ENCODE assay signal across 10 mouse cellular contexts in the genomic region with DNA sequence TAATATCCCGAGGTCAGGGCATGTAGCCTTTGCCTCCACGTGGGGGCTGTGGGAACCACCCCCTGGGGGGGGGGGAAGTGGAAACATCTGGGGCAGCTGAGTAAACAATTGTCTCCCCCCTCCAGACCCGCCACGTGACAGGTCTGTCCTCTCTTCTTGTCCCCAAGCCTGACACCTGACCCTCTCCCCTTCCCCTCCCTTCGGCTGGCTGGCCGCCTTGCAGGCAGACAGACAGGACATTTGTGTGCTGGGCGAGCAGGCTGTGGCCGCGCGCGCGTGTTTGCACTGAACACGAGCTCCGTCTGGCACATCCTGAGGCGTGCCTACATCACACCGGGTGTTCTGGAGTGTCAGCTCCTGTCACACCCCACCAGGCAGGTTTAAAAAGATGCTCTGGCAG. TPM values are rescaled to one million over a fixed set of nuclear protein-coding genes. Genes with fewer than 3 reads are reported as not detected.
DNase-seq lines count a peak whose midpoint lies in the region; ATAC-seq lines count a peak whose summit lies in the region.
"Had no signal": no experiment of that assay in that cellular context is flagged by ENCODE, and none has a peak within 500 bp of the region (broad histone marks: within the 10 kb centered on the region; RNA-seq: fewer than 3 reads in every experiment).

No protein-coding gene starts in this region.

- H3K27me3 ChIP-seq in forebrain, embryonic 11.5 days (ENCODE audit: control insufficient read depth, insufficient read depth, low read length) = peaks cover 25% of the 10 kb centered on the region
- peaks cover 77% of the 10 kb centered on the region for H3K27me3 ChIP-seq in midbrain, embryonic 12.5 days

- 3% methylated on average over 16 of the region's 16 CpGs for WGBS in forebrain, embryonic 11.5 days
- 4% methylated on average over 16 of the region's 16 CpGs for WGBS in midbrain, embryonic 12.5 days

- H3K27ac ChIP-seq in forebrain, embryonic 11.5 days (ENCODE audit: low read depth, low read length) = no peak overlapping the region
- H3K27ac ChIP-seq in midbrain, embryonic 12.5 days (replicated peaks) = no peak overlapping the region

- peaks cover 20% of the 10 kb centered on the region for H3K4me1 ChIP-seq in forebrain, embryonic 11.5 days (replicated peaks; ENCODE audit: control insufficient read depth, insufficient read depth, low read length)
- peaks cover 42% of the 10 kb centered on the region for H3K4me1 ChIP-seq in midbrain, embryonic 12.5 days

- peak overlapping the region; percentile 43 for H3K9ac ChIP-seq in forebrain, embryonic 11.5 days (ENCODE audit: low read length)
- H3K9ac ChIP-seq in midbrain, embryonic 12.5 days (replicated peaks) = peak overlapping the region; percentile 46

- peak overlapping the region; percentile 25 for H3K4me3 ChIP-seq in forebrain, embryonic 11.5 days (ENCODE audit: low read depth, low read length)
- peak overlapping the region; percentile 35 for H3K4me3 ChIP-seq in midbrain, embryonic 12.5 days
- H3K4me3 ChIP-seq: myocyte had no signal

- peak overlapping the region; percentile 53 for H3K4me2 ChIP-seq in forebrain, embryonic 11.5 days (ENCODE audit: low read depth, low read length, severe bottlenecking)
- H3K4me2 ChIP-seq in midbrain, embryonic 12.5 days (replicated peaks) = peak overlapping the region; percentile 59

- DNase-seq in layer of hippocampus, adult 11-12 months (ENCODE audit: low spot score) = peak; percentile 51
- DNase-seq in layer of hippocampus, adult 9-10 months (ENCODE audit: low spot score) = no peak
- DNase-seq in brain, adult 2 months (ENCODE audit: low read depth, low spot score) = peak; percentile 73
- peak; percentile 67 for DNase-seq in forebrain, embryonic 11.5 days (ENCODE audit: low spot score)
- DNase-seq in ovary, adult 18-20 months (ENCODE audit: low spot score) = no peak

- no peaks in the 10 kb centered on the region for H3K9me3 ChIP-seq in forebrain, embryonic 11.5 days (ENCODE audit: control insufficient read depth, low read length)
- H3K9me3 ChIP-seq in midbrain, embryonic 12.5 days = no peaks in the 10 kb centered on the region

- H3K36me3 ChIP-seq in forebrain, embryonic 11.5 days (ENCODE audit: control insufficient read depth, insufficient read depth, low read length) = no peaks in the 10 kb centered on the region
- no peaks in the 10 kb centered on the region for H3K36me3 ChIP-seq in midbrain, embryonic 12.5 days

- no peak; the same call in 1 of the 2 replicates for ATAC-seq in forebrain, embryonic 11.5 days (replicated peaks; ENCODE audit: low FRiP score)
- ATAC-seq in midbrain, embryonic 12.5 days (ENCODE audit: low FRiP score, low read depth) = no peak
- no peak for ATAC-seq in megakaryocyte-erythroid progenitor cell, adult 5-6 weeks (replicated peaks; ENCODE audit: low FRiP score, low TSS enrichment, poor library complexity, severe bottlenecking)
- no peak for ATAC-seq in CD4-positive, CD25-positive, alpha-beta regulatory T cell, adult 4 months

RNA-seq across cellular contexts. Expression of a gene that starts 5.2 kb away (rescaled TPM):
- polyA plus RNA-seq in forebrain, embryonic 11.5 days (2014; fragmentation: Nextera tagmentation; extraction: Ambion mirVana) = 6.4 and 6.6 TPM in 2 replicates
- polyA plus RNA-seq in midbrain, embryonic 12.5 days (2016; fragmentation: Nextera tagmentation; extraction: Ambion mirVana) = 17.1 and 18.4 TPM in 2 replicates
- 8.7 TPM in 1 of 2 replicates, not detected in the other for total RNA-seq in megakaryocyte-erythroid progenitor cell, adult 5-6 weeks (2014; fragmentation: Nextera tagmentation)
- 0.56 TPM in 1 of 2 replicates, not detected in the other for total RNA-seq in megakaryocyte-erythroid progenitor cell, adult 5-6 weeks (2017)
- 10 to 100 TPM; 33.4 to 47.7 TPM for polyA plus RNA-seq in CD4-positive, CD25-positive, alpha-beta regulatory T cell, adult 4 months (2017; shearing (Covaris generic))
- polyA plus RNA-seq: myocyte had no signal

RNA-seq across cellular contexts. Expression of a gene that starts 43.1 kb away (rescaled TPM):
- 0.15 TPM in 1 of 2 replicates, not detected in the other for polyA plus RNA-seq in forebrain, embryonic 11.5 days (2014; fragmentation: Nextera tagmentation; extraction: Ambion mirVana)
- 0.21 and 0.34 TPM in 2 replicates for polyA plus RNA-seq in midbrain, embryonic 12.5 days (2016; fragmentation: Nextera tagmentation; extraction: Ambion mirVana)
- total RNA-seq in megakaryocyte-erythroid progenitor cell, adult 5-6 weeks (2014; fragmentation: Nextera tagmentation) = 1.7 and 2.0 TPM in 2 replicates
- total RNA-seq in megakaryocyte-erythroid progenitor cell, adult 5-6 weeks (2017) = 0.72 and 1.3 TPM in 2 replicates
- 1 to 10 TPM; 1.6 to 3.6 TPM for polyA plus RNA-seq in CD4-positive, CD25-positive, alpha-beta regulatory T cell, adult 4 months (2017; shearing (Covaris generic))
- polyA plus RNA-seq: myocyte had no signal

RNA-seq across cellular contexts. Expression of a gene that starts 57.9 kb away (rescaled TPM):
- not detected in 2 replicates for polyA plus RNA-seq in forebrain, embryonic 11.5 days (2014; fragmentation: Nextera tagmentation; extraction: Ambion mirVana)
- not detected in 2 replicates for polyA plus RNA-seq in midbrain, embryonic 12.5 days (2016; fragmentation: Nextera tagmentation; extraction: Ambion mirVana)
- not detected in 2 replicates for total RNA-seq in megakaryocyte-erythroid progenitor cell, adult 5-6 weeks (2014; fragmentation: Nextera tagmentation)
- total RNA-seq in megakaryocyte-erythroid progenitor cell, adult 5-6 weeks (2017) = not detected in 2 replicates
- polyA plus RNA-seq in CD4-positive, CD25-positive, alpha-beta regulatory T cell, adult 4 months (2017; shearing (Covaris generic)) = 10 to 100 TPM in 1 of 2 experiments, 1 to 10 TPM in 1; 7.2 to 15.4 TPM
- polyA plus RNA-seq: heart, postnatal 0 days had no signal

Comparison
In these comparisons a context has a peak if more than half of its experiments do, and no peak if none do; other contexts are left out.
1. DNase-seq: peak in layer of hippocampus, adult 11-12 months (single experiment), brain, adult 2 months (single experiment) and forebrain, embryonic 11.5 days (single experiment); none in layer of hippocampus, adult 9-10 months (single experiment) and ovary, adult 18-20 months (single experiment).